Mouse (Mus musculus) central nervous system, embryonic 14 days (tissue): ENCODE measurements around the gene Phyhd1. TPM values are rescaled to one million over a fixed set of nuclear protein-coding genes. Genes with fewer than 3 reads are reported as not detected.

Source experiments
- polyA plus RNA-seq: library from polyadenylated mRNA; depleted of rRNA; stranded (reverse); fragments of >200 nt; gene quantifications from 2 replicates; pipeline ENCODE4 v1.2.3, GENCODE M21; 2012; rRNA removed

Phyhd1 gene
- polyA plus RNA-seq = 16.7 and 19.0 TPM in 2 replicates

DNA sequence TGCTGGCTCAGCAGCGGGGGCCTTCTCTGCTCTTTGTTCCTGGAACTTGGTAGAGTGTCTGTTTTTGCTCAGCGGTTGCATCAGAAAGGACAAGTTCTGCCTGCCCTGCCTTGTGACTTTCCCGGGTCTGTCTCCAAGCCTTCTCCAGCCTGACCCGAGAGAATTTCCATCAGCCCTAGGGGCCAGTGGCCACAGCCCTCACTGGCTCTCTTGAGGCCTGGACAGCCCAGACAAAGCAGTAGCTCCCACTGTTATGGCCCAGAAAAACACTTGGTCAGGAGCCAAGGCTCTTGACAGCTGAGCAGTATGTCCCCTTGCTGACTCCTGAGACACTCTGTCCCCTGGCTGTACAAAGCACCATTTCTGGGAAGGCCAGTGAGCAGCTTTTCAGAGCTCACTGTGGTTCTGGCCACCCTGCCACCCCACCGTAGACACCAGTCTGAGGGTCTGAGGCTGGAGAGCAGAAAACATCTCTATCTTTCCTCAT is at the start of gene Phyhd1:
Gene Phyhd1 (plus strand): TSS at position 437 of the 487 bp plus-strand sequence.

DNA sequence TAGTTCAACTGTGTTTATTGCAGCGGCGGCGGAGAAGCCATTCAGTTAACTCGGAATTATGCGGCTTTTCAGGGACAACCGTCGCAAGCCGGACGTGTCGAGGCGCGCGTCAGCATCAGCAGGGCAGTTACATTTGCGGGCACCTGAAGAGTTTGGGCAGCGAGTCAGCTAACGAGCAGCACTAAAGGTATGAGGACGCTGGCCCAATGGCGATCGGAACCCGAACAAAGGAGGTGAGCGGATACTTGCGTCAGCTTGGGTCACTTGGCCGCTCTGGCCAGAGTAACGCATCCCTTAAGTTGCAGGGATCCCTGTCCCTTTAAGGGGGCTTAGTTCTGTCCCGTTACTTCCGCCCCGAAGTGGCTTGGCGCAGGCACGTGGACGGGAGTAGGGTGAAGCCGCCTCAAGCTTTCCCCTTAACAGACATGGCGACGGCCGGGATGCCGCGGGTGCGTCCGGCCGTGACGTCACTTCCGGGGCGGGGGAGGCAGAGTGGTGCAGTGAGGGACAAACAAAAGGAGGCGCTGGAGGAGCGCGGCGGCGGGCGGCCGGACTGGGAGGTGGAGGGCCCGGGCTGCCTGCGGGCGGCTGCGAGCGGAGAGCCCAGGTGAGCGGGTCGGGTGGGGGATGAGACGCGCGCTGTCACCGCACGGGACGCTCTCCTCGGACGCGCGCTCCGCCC is 28.7 kb upstream of the Phyhd1 start, which contains the start of gene Lrrc8a:
Gene Lrrc8a (plus strand): TSS at position 517 of the 682 bp plus-strand sequence.

DNA sequence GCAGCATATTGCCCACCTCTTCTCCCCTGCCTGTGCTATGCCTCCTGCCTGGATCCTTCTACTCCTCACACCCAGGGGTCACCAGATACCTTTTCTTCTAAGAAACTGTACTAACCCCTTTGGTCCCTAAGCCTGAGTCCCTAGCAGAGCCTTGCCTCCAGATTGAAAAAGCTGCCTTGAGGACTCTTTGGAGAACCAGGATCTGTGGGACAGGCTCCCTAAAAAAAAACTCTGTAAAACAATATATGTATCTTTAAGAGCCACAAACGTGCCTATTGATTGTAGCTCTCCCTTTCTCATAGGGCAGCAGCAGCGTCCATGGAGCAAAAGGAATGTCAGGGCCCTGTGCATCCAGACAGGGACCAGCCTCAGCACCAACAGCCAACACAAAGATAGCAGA is 25.7 kb upstream of the Phyhd1 start, which contains the start of gene Gm28035:
Gene Gm28035 (plus strand): TSS at position 301 of the 400 bp plus-strand sequence.

DNA sequence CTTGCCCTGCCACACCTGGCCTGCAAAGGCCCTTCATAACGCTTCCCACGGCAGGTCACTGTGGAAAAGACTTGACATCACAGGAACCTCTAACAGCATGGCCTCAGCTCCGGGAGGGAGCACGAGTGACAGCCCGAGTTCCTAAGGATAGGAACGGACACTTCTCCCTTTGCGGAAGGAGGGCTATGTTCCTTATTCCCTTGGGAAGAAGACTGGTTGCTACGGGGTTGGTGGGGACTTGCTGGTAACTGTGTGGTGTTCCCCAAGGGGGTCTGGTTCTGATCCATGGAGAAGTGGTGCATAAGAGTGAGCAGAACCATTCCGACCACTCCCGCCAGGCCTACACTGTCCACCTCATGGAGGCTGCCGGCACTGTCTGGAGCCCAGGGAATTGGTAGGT is 14.7 kb downstream of the Phyhd1 start, which contains the start of gene Gm28038:
Gene Gm28038 (plus strand): TSS at position 301 of the 400 bp plus-strand sequence.

DNA sequence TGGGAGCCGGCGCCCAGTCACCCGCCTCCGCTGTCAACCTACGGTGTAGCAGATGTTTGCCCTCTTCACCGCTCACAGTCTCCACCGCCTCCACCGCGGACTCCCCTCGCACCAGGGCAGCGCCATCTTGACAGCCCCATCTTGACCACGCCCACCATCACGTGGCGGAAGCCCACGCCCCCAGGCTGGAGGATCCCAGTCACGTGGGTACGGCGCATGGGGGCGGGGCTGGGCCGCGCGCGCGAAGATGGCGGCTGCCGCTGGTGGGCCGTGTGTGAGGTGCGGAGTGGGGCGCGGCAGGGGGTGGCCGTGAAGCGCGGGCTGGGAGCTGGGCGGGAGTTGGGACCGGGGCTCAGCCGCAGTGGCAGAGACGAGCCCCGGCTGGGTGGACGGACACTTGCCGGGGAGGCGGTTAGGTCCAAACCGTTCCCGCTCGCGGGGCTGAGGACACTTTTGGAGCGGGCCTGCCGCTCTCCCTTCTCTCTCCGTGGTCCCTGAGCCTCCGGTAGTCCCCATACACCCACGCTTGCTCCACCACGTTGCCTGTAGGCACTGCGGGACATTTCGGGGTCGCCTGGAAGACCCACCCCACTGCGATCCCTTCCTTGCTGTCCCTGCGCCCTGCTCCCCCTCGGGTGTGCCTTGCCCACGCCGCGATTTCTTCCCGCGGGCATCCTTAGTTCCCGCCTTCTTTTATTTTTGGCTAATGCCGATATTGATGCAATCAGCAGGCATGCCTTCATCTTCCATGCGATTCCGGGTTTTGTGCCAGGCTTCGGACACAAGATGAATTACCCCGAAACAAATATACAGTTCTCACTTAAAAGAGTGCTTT is 20.4 kb downstream of the Phyhd1 start, which contains the start of the genes Dolk and Nup188:
Gene Dolk (minus strand): TSS at position 143 of the 835 bp plus-strand sequence.
Gene Nup188 (plus strand): TSS at position 206 of the 835 bp plus-strand sequence.

Other genes with a start within 250 kb of the Phyhd1 start
- 63.2 and 64.7 TPM in 2 replicates for gene Wdr34, start 217.3 kb upstream of the Phyhd1 start, polyA plus RNA-seq
- 346 and 393 TPM in 2 replicates for gene Set, start 208.8 kb upstream of the Phyhd1 start, polyA plus RNA-seq
- 9.1 TPM in 2 replicates for gene Pkn3, start 188.5 kb upstream of the Phyhd1 start, polyA plus RNA-seq
- gene Zdhhc12, start 172.6 kb upstream of the Phyhd1 start, polyA plus RNA-seq = 30.2 and 39.0 TPM in 2 replicates
- gene Zer1, start 141.6 kb upstream of the Phyhd1 start, polyA plus RNA-seq = 69.0 TPM in 2 replicates
- 61.3 and 63.8 TPM in 2 replicates for gene Tbc1d13, start 132.5 kb upstream of the Phyhd1 start, polyA plus RNA-seq
- 14.6 and 18.2 TPM in 2 replicates for gene Endog, start 94.7 kb upstream of the Phyhd1 start, polyA plus RNA-seq
- 54.3 and 55.7 TPM in 2 replicates for gene Spout1, start 87.7 kb upstream of the Phyhd1 start, polyA plus RNA-seq
- 31.1 and 32.9 TPM in 2 replicates for gene Kyat1, start 60.4 kb upstream of the Phyhd1 start, polyA plus RNA-seq
- gene Lrrc8a, start 28.5 kb upstream of the Phyhd1 start, polyA plus RNA-seq = 26.6 and 28.7 TPM in 2 replicates
- gene Gm28035, start 25.6 kb upstream of the Phyhd1 start, polyA plus RNA-seq = 11.1 and 16.3 TPM in 2 replicates
- gene Gm28038, start 14.8 kb downstream of the Phyhd1 start, polyA plus RNA-seq = not detected in 2 replicates
- gene Dolk, start 20.1 kb downstream of the Phyhd1 start, polyA plus RNA-seq = 11.0 and 12.2 TPM in 2 replicates
- 42.1 and 44.5 TPM in 2 replicates for gene Nup188, start 20.2 kb downstream of the Phyhd1 start, polyA plus RNA-seq
- 289 and 290 TPM in 2 replicates for gene Sh3glb2, start 93.1 kb downstream of the Phyhd1 start, polyA plus RNA-seq
- 36.1 and 36.8 TPM in 2 replicates for gene Miga2, start 98.0 kb downstream of the Phyhd1 start, polyA plus RNA-seq
- gene Dolpp1, start 126.1 kb downstream of the Phyhd1 start, polyA plus RNA-seq = 69.9 and 75.3 TPM in 2 replicates
- 26.2 and 28.0 TPM in 2 replicates for gene Crat, start 149.6 kb downstream of the Phyhd1 start, polyA plus RNA-seq
- gene Ptpa, start 149.8 kb downstream of the Phyhd1 start, polyA plus RNA-seq = 113 and 121 TPM in 2 replicates
- gene Ier5l, start 208.0 kb downstream of the Phyhd1 start, polyA plus RNA-seq = 22.7 and 23.2 TPM in 2 replicates